Mouse (Mus musculus): Measurements from ENCODE around the gene Tnfrsf14. TPM values are rescaled to one million over a fixed set of nuclear protein-coding genes. Genes with fewer than 3 reads are reported as not detected.

The Tnfrsf14 gene
- total RNA-seq, 2 experiments from 2014 or later, result 0.61 to 0.99 TPM

GRCm38 (mm10) chr4:154897676-154898465 lies 30.5 kb downstream of the Tnfrsf14 start:
- no peak for DNase-seq (ENCODE audit: extremely low spot score in 1 of 2, low spot score in 2 of 2)
- intact Hi-C loops (cut with DNase I), result no loop called here

- no peak for DNase-seq (ENCODE audit: extremely low spot score in 1 of 2, low spot score in 2 of 2)
- intact Hi-C loops (cut with DNase I), result no loop called here
These were observed 32.8 kb downstream of the Tnfrsf14 start for GRCm38 (mm10) chr4:154895549-154895948.

- no peak for DNase-seq (ENCODE audit: extremely low spot score in 1 of 2, low spot score in 2 of 2)
- intact Hi-C loops (cut with DNase I), result no loop called here
These were observed 37.5 kb downstream of the Tnfrsf14 start for GRCm38 (mm10) chr4:154890887-154891286.

GRCm38 (mm10) chr4:154887593-154888250 lies 40.6 kb downstream of the Tnfrsf14 start:
- no peak for DNase-seq (ENCODE audit: extremely low spot score in 1 of 2, low spot score in 2 of 2)
- intact Hi-C loops (cut with DNase I), result no loop called here

GRCm38 (mm10) chr4:154886876-154887592 lies 41.3 kb downstream of the Tnfrsf14 start:
- no peak for DNase-seq (ENCODE audit: extremely low spot score in 1 of 2, low spot score in 2 of 2)
- intact Hi-C loops (cut with DNase I), result no loop called here

- intact Hi-C loops (cut with DNase I), result no loop called here
- no peak for DNase-seq (ENCODE audit: extremely low spot score in 1 of 2, low spot score in 2 of 2)
These were observed 42.9 kb downstream of the Tnfrsf14 start for GRCm38 (mm10) chr4:154885416-154885815.

GRCm38 (mm10) chr4:154882014-154882659 lies 46.2 kb downstream of the Tnfrsf14 start:
- intact Hi-C loops (cut with DNase I), result no loop called here

GRCm38 (mm10) chr4:154880730-154881129 lies 47.6 kb downstream of the Tnfrsf14 start:
- no peak for DNase-seq (ENCODE audit: extremely low spot score in 1 of 2, low spot score in 2 of 2)
- intact Hi-C loops (cut with DNase I), result no loop called here

More at GRCm38 (mm10) chr4:154882014-154882659, 46.2 kb downstream of the Tnfrsf14 start:
- DNase-seq (ENCODE audit: extremely low spot score in 1 of 2, low spot score in 2 of 2), result no peak

GRCm38 (mm10) chr4:154877864-154878548 lies 50.4 kb downstream of the Tnfrsf14 start:
- intact Hi-C loops (cut with DNase I), result loop anchor here (5.0 kb wide), 3 partner anchors 64 to 189 kb away; partner anchors contain the start of genes Hes5, Pank4 and Pex10
- peak; percentile 87 to 95 for DNase-seq (ENCODE audit: extremely low spot score in 1 of 2, low spot score in 2 of 2)

- intact Hi-C loops (cut with DNase I), result no loop called here
These were observed 55.2 kb downstream of the Tnfrsf14 start for GRCm38 (mm10) chr4:154873186-154873585.

More at GRCm38 (mm10) chr4:154873186-154873585, 55.2 kb downstream of the Tnfrsf14 start:
- DNase-seq (ENCODE audit: extremely low spot score in 1 of 2, low spot score in 2 of 2), result peak in 1 of 2 experiments; percentile 12

Other genes starting within 250 kb of the Tnfrsf14 start
- gene Ttc34, start 91.1 kb downstream of the Tnfrsf14 start, total RNA-seq (2021), result 1 to 10 TPM; 2.5 to 2.9 TPM
- under 1 TPM; 0.22 to 0.51 TPM for gene Mmel1, start 59.0 kb downstream of the Tnfrsf14 start, total RNA-seq (2021)
- 10 to 100 TPM; 25.5 to 26.0 TPM for gene Fam213b, start 29.4 kb downstream of the Tnfrsf14 start, total RNA-seq (2021)
- 10 to 100 TPM; 33.3 to 61.6 TPM for gene Hes5, start 32.4 kb upstream of the Tnfrsf14 start, total RNA-seq (2021)
- gene Pank4, start 35.6 kb upstream of the Tnfrsf14 start, total RNA-seq (2021), result 10 to 100 TPM; 30.6 to 31.9 TPM
- 10 to 100 TPM; 33.3 to 41.2 TPM for gene Plch2, start 128.2 kb upstream of the Tnfrsf14 start, total RNA-seq (2021)
- gene Pex10, start 138.5 kb upstream of the Tnfrsf14 start, total RNA-seq (2021), result 10 to 100 TPM; 18.0 to 19.3 TPM
- gene Rer1, start 157.8 kb upstream of the Tnfrsf14 start, total RNA-seq (2021), result 10 to 100 TPM; 68.8 to 71.0 TPM
- 10 to 100 TPM; 16.0 to 16.3 TPM for gene Morn1, start 158.0 kb upstream of the Tnfrsf14 start, total RNA-seq (2021)